Mouse (Mus musculus): Measurements from ENCODE around the gene Tanc1. TPM values are rescaled to one million over a fixed set of nuclear protein-coding genes. Genes with fewer than 3 reads are reported as not detected.

Tanc1 gene
- polyA plus RNA-seq, 1 experiment from 2014 or later: 23.6 TPM

- no peak for ATAC-seq (ENCODE audit: low FRiP score)
- peak overlapping the region; percentile 80 for H3K4me2 ChIP-seq
- H3K27me3 ChIP-seq: no peaks in the 10 kb centered on the region
- no peaks in the 10 kb centered on the region for H3K4me1 ChIP-seq
- H3K4me3 ChIP-seq (replicated peaks): peak overlapping the region; percentile 71
- H3K36me3 ChIP-seq (replicated peaks): no peaks in the 10 kb centered on the region
- WGBS: 85% methylated on average over 6 of the region's 6 CpGs
- H3K9me3 ChIP-seq: no peaks in the 10 kb centered on the region
- no peak overlapping the region for H3K9ac ChIP-seq
- H3K27ac ChIP-seq: no peak overlapping the region
These were observed 269.6 kb downstream of the Tanc1 start for GRCm38 (mm10) chr2:59881404-59881803.

GRCm38 (mm10) chr2:59881831-59882741 is 270.2 kb downstream of the Tanc1 start, which contains the start of gene Wdsub1:
Gene Wdsub1, minus strand, starts transcription at chr2:59882591.
- Histone ChIP-seq H3K27me3 (no peaks in the 10 kb centered on the region), H3K9me3 (no peaks in the 10 kb centered on the region), H3K36me3 (replicated peaks) (no peaks in the 10 kb centered on the region), H3K4me1 (no peaks in the 10 kb centered on the region), H3K4me3 (replicated peaks) (peak within 1 kb of the TSS; percentile 71), H3K4me2 (peak within 1 kb of the TSS; percentile 80), H3K27ac (no peak within 1 kb of the TSS), H3K9ac (peak within 1 kb of the TSS; percentile 73)
- peak; percentile 97 for ATAC-seq (ENCODE audit: low FRiP score)
- WGBS: 6% methylated on average over 57 of the region's 57 CpGs

GRCm38 (mm10) chr2:59882742-59883281 is 271.0 kb downstream of the Tanc1 start:
- no peak overlapping the region for H3K9ac ChIP-seq
- peak; percentile 13 for ATAC-seq (ENCODE audit: low FRiP score)
- peak overlapping the region; percentile 71 for H3K4me3 ChIP-seq (replicated peaks)
- no peak overlapping the region for H3K27ac ChIP-seq
- 77% methylated on average over 8 of the region's 8 CpGs for WGBS
- H3K36me3 ChIP-seq (replicated peaks): no peaks in the 10 kb centered on the region
- H3K4me2 ChIP-seq: peak overlapping the region; percentile 80
- H3K9me3 ChIP-seq: no peaks in the 10 kb centered on the region
- H3K4me1 ChIP-seq: no peaks in the 10 kb centered on the region
- no peaks in the 10 kb centered on the region for H3K27me3 ChIP-seq

GRCm38 (mm10) chr2:59889699-59890098 is 277.9 kb downstream of the Tanc1 start:
- H3K4me3 ChIP-seq (replicated peaks): no peak overlapping the region
- 79% methylated on average over 6 of the region's 6 CpGs for WGBS
- H3K27me3 ChIP-seq: no peaks in the 10 kb centered on the region
- peaks cover 19% of the 10 kb centered on the region; the same call in 1 of the 2 replicates for H3K36me3 ChIP-seq (replicated peaks)
- no peak overlapping the region for H3K27ac ChIP-seq
- ATAC-seq (ENCODE audit: low FRiP score): no peak
- H3K9me3 ChIP-seq: no peaks in the 10 kb centered on the region
- no peak overlapping the region for H3K4me2 ChIP-seq
- no peak overlapping the region for H3K9ac ChIP-seq
- no peaks in the 10 kb centered on the region for H3K4me1 ChIP-seq

Other genes with a start within 250 kb of the Tanc1 start
- 0.61 and 0.77 TPM in 2 replicates for gene Dapl1, start 127.4 kb upstream of the Tanc1 start, polyA plus RNA-seq (2016; fragmentation: Nextera tagmentation; extraction: Ambion mirVana)

Measured in forebrain, embryonic 12.5 days (tissue).